Mouse (Mus musculus): ENCODE measurements around the gene Mbd6.
"Not testable (repeated sequence)": the region's sequence is repeated elsewhere in the genome, so short reads cannot be mapped to it uniquely, and the experiment has no call there.

Mbd6 gene

DNA sequence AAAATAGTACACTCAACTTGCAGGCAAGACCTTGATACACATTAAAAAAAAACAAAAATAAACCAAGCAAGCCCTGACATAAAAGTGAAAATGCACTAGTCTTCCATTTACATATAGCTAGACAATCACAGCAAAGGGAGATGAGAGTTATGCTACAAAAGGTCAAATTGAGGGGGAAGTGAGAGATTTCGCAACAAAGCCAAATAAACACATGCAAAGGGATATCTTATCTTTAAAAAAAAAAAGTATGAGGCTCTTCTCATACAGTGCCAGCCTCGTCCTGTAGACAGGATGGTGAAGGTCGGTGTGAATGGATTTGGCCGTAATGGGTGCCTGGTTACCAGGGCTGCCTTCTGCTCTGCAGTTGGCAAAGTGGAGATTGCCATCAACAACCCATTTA lies 24.0 kb upstream of the Mbd6 start:
- DNase-seq (ENCODE audit: low read depth) = no peak

DNA sequence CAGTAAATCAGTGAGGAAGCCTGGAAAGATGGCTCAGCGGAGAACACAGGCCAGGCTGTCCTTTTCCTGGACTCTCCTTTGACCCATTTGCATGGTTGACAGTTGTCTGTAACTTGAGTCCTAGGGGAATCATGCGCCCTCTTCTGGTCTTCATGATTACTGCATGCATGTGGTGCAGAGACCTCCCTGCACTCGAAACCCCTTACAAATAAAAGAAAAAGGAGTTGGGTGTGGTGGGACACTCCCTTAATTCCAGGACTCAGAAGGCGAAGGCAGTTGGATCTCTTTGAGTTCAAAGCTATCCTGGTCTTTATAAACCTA lies 23.5 kb upstream of the Mbd6 start:
- peak; percentile 66 for DNase-seq (ENCODE audit: low read depth)

DNA sequence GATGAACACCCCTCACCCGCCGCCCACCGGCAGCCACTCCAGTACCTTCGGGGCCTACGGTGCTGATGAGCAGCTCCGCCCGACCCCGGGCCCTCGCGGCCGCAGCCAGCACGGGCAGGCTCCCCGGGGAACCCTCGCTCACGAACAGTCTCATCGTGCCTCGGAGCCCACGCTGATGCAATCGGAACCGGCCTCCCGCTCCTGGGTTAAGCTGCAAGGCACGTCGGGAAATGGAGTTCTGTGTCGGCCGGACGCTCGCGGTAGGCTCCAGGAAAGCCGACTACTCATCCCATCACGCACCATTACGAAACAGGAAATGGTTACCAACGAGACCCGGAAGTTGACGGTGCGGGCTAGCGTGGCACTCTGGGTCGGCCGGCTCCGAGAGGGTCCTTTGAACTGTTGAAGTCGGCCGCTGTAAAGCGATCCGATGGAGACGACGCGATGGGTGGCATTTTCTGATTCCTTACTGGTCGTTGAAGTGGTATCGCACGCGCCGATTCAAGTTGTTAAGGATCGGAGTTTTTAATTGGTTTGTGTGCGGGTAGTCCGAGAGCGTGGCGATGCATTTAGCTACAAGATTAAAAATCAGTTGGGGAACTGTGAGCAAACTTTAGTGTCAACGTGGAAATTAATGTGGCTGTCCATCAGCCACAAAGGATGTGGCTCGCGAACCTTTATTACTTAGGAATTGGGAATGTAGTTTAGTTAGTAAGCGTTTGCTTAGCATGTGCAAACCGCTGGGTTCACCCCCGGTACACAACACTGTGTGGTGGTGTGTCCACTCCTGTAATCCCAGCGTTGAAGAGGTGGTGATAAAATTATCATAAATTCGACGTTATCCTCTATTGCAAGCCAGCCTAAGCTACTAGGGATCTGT lies 22.9 kb upstream of the Mbd6 start, which contains the start of gene Mars:
Gene Mars (minus strand): TSS at position 311 of the 880 bp plus-strand sequence.
- DNase-seq (ENCODE audit: low read depth) = peak; percentile 91

DNA sequence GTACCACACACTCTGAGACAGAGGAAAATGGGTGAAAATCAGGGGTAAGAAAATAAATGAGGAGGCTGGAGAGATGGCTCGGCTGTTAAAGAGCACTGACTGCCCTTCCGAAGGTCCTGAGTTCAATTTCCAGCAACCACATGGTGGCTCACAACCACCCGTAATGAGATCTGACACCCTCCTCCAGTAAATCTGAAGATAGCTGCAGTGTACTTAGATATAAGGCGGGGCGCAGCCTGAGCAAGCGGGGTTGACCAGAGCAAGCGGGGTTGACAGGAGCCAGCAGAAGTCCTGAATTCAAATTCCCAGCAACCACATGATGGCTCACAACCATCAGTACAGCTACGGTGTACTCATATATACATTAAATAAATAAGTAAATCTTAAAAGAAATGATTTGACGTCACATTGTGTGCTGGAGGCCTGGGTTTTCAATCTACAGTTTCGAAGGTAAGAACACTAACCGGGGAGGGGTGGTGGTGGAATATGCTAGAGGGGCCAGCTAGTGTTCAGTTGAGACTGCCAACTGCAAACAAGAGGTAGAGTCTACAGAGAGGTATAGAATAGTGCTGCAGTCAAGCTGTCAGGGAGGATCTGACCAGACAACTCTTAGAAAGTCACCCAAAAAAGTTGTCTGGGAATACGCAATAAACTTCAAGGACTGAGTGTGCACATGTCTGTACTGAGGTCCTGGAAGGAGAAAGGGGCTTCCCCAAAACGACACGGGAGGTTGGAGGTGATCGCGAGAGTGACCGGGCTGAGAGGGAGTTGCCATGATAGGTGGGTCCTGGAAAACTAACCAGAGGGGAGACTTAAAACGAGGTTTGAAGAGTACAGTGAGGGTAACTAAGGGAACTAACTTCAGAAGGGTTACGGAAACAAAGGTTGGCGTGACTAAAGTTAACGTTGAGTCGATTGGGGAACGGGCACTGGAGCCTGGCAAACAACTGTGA lies 22.0 kb upstream of the Mbd6 start:
- peak; percentile 29 for DNase-seq (ENCODE audit: low read depth)

DNA sequence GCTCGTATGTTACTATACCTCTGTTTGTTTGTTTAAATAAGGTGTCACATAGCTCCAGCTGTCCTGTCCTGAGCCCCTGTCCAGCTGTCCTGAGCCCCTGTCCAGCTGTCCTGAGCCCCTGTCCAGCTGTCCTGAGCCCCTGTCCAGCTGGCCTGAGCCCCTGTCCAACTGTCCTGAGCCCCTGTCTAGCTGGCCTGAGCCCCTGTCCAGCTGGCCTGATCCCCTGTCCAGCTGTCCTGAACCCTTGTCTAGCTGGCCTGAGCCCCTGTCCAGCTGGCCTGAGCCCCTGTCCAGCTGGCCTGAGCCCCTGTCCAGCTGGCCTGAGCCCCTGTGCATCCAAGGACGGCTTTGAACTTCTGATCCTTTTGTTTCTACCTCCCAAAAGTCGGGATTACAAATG lies 20.3 kb upstream of the Mbd6 start:
- DNase-seq (ENCODE audit: low read depth) = not testable (repeated sequence)

DNA sequence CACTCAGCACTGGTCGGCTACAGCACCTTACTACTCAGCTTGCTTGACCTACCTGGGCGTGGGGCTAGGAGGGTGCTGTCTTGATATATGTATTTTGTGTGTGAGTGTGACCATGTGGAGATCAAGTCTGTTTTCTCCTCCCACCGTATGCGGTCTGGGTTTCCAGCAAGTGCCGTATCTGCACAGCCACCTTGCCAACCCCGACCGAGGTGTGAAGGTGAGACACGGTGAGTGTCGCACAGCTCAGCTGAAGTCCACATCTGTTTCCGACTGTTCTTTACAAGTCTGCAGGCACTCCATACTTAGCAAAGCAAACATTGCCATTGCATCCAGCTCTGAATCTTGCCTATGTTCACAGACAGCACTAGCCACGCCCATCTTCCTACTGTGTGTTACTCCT lies 14.3 kb upstream of the Mbd6 start:
- no peak for DNase-seq (ENCODE audit: low read depth)

DNA sequence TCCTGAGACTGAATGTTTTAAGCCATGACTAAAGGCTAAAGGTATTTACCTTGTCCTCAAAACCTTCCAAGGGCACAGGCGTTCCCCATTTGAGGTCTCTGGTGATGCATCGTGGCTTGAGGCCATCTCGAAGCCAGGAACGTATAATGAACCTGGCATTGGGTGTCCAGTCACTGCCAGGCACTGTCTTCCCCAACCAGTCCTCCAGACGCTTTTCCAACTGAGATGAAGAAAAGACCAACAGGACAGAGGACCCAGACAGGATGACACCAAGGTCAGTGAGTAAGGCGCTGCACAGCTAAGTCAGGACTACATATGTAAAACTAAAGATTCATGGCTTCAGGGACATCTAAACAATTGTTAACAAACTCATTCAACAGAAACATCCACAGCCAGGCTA lies 11.5 kb upstream of the Mbd6 start:
- no peak for DNase-seq (ENCODE audit: low read depth)

DNA sequence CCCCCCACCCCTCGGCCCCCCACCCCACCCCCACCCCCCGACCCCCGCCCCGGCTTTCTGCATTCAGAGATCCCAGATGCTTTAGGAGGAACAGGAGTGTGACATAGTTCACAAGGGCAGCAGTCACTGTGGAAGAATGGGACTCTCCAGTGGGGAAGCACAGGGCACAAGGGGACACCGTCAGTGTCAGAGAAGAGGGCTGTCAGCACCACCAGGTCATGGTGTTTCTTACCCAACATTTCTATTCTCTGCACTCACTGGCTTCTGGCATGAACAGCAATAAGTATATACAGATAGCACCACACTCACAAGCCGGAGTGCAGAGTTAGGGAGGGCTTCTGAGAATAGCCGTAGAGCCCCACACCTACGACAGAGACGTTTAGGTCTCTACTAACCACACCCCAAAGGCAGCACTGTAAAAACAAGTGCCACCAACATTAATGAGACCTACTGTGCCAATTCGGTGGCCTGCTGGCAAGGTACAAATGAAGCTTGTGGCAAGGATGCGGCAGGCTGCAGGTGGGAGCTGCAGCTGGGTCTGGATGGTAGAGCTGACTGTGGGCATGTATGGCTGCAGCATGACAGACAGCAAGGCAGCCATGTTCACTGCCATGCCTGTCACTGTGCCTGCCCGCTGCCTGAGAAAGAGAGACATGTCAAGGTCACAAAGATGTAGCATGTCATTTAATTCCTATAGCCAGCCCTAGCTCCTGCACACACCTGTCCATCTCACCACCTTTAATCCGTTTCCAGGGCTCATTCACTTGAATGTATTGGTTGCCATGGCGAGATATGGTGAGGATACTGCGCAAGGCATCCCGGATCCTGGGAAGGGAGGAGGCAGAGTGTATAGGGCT lies 8.4 kb upstream of the Mbd6 start:
- no peak for DNase-seq (ENCODE audit: low read depth)

DNA sequence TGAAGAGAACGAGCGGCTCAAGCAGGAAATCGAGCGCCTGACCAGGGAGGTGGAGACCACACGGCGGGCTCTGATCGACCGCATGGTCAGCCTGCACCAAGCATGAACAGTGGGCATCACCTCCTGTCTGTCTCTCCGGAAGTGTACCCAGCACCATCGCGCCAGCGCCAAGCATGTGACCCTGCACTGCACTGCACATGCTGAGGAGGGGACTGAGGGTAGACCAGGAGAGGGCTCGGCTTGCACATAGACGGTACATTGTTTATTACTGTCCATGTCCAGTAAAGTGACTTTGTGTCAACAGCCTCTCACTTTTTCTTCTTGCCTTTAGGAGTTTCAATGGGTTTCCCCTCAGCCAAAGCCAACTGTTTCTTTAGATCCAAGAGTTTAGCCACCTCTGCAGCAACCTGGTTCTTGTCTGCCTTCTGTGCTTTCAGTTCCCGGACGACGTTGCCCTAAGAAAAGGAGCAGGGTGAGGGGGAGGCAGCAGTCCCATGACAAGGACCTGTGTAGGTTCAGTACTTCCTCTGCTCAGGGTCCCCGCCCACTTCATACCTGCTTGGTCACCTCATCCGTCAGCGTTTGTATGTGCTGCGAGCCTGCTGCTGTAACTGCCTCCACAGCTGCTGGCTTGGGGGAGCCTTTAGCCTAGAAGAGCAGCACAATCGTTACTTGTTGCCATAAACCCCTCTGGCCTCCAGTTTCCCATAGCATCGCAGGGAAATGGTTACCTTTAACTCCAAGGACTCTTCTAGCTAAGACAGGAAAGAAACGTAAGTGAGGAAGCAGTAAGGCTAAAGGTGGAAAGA lies 7.4 kb upstream of the Mbd6 start:
- DNase-seq (ENCODE audit: low read depth) = no peak

DNA sequence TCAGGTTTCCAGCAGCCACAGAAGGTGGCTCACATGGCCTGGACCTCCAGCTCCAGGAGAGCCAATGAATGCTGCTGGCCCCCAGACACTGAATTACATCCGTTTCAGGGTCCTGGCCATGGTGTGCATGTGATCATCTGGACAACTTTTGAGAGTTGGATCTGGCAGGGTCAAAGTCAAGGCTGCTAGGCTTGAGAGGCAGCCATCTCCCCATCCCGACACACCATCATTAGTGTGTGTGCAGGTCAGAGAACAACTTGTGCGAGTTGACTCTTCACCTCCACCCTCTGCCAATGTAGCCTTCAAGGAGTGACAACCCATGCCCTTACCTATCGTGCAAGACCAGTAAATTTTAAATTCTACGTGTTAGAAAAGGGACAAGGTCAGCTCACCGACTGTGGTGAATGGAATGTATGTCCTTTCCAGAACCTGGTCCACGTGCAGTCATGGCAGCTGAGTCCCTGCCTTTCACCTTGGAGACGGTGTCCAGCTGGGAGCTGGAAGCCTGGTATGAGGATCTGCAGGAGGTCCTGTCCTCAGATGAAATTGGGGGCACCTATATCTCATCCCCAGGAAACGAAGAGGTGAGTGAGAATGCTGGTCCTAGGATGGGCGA lies 6.2 kb upstream of the Mbd6 start:
- DNase-seq (ENCODE audit: low read depth) = no peak

DNA sequence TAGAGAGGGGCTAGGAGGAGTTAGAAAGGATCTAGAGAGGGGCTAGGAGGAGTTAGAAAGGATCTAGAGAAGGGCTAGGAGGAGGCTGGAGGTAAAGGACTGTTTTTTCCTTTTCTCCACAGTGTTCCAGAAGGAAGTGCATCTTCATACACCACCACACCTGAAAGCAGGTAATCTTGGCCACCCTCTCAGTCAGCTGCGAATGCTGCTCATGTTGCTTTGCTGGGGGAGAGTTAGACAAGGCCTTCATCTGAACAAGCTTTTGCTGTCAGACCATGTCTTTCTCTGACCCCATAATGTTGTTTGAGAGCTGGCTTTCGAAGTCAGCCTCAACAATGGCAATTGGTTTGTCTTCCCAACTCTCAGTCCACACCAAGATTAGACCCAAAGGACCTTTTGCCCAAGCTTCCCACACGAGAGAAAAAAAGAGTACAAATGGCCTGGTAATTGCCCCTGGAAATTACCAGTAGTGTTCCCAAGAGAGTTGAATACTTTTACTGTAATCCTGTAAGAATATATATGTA lies 4.8 kb upstream of the Mbd6 start:
- DNase-seq (ENCODE audit: low read depth) = no peak

DNA sequence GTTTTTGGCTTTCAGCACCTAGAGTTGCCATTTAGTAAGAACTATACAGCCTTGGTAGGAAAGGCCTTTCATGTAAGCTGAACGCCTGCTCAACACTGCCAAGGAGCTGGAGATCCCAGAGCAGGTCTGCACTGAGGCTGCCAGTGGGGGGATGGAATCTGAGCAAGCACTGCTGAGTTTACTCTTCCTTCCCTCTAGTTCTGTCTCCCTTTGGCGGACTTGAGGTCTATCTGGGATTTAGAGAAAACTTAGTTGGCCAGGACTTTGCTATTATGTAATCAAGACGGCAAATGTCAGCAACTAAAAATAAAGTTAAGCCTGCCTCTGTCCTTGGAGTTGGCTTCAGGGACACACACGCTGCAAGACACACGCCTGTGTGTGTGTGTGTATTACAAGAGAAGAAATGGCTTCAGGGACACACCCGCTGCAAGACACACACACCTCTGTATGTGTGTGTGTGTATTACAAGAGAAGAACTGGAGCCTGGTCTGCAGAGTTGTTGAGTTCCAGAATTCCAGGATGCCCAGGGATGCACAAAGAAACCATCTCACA lies 4.2 kb upstream of the Mbd6 start:
- DNase-seq (ENCODE audit: low read depth) = no peak

DNA sequence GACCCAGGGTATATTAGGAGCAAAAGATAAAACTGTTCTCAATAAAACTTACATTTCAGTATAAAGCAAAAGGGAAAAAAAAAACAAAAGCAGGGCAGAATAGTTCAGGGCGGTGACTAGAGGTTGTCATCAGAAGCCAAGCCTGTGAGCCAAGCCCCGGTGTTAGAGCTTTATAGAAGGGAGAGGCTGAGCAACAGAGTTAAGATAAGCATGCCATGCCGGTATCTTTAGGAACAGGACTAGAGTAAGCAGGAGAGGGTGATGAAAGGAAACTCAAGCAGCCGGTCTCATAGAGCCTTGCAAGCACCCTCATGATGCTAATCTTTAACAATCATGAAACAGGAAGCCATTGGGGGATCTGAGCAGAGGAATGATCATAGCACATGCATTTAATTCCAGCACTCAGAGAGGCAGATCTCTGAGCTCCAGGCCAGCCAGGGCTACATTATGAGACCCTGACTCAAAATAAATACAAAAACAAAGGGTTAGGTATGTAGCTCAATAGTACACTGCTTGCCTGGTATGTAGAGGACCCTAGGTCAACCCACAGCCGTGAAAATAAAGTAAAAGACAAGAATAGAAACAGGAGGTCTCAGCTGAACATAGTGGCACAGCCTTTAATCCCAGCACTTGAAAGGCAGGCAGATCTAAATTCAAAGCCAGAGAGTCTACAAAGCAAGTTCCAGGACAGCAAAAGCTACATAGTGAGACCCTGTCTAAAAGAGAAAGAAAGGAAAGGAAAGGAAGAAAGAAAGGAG lies 3.2 kb upstream of the Mbd6 start:
- no peak for DNase-seq (ENCODE audit: low read depth)

DNA sequence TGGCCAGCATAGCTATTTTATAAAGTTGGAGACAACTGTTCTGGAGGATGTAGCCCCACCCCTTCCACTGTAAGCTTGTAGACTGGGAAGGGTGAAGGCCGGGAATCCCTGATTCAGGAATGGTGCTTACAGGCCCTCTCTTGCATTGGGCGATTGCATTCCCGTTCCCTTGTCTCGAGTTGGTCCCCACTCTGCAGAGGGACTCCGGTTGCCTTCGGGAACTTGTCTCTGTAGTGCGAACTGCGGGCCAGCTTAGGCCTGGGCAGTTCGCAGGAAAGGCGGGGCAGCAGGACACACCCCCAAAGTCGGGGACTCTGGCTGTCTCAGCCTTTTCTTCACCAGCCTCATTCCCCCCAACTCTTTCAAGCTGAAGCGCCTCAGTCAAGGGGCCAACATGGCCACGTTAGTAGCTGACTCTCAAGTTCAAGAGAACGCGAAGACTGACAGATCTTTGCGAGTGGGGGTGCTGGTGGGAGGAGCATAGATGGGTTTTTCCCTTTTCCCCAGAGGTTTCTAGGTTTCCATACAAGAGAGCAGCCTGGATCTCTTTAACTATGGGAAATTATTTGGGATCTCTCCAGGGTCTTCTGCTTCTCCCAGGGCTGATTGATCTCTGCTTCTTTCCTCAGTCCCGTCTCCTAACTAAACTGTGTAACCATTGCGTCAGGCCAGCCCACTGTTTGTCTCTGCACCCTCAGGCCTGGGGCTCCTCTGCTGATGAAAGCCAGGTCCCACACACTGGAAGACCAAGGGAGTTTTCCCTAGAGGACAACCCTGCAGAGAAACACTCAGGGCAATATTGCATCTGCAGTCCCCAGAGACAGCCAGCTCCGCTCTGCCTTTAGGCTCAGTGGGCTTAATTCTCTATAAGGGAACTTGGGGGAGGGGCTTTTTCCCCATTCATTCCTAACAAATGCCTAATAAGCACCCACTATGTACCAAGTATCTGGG lies 2.4 kb upstream of the Mbd6 start:
- peak; percentile 30 for DNase-seq (ENCODE audit: low read depth)

DNA sequence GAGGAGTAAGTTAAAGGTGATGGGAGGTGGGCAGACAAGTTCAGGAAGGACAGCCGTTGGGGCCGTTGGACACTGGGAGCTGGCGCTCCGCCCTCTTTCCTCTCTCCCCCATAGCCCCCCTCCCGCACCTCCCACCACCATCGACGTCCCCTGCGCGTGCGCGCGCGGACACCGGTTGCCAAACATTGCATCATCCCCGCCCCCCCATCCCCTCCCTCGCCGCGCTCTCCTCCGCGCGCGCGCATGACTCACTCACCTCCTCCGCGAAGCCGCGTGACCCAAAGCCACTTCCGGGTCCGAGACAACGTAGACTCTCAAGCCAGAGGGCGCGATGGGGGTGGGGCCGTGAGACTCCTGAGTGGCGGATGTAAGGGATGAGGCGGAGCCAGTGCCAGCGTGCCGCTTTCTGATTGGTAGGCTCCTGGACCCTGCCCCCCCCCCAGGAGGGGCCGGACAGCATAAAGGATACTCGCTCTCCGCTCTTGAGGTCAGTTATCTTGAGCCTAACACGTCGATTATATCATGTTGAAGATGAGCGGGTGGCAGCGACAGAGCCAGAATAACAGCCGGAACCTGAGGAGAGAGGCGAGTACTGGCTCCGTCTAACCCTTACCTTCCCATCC lies 1.6 kb upstream of the Mbd6 start:
- peak; percentile 99 for DNase-seq (ENCODE audit: low read depth)

DNA sequence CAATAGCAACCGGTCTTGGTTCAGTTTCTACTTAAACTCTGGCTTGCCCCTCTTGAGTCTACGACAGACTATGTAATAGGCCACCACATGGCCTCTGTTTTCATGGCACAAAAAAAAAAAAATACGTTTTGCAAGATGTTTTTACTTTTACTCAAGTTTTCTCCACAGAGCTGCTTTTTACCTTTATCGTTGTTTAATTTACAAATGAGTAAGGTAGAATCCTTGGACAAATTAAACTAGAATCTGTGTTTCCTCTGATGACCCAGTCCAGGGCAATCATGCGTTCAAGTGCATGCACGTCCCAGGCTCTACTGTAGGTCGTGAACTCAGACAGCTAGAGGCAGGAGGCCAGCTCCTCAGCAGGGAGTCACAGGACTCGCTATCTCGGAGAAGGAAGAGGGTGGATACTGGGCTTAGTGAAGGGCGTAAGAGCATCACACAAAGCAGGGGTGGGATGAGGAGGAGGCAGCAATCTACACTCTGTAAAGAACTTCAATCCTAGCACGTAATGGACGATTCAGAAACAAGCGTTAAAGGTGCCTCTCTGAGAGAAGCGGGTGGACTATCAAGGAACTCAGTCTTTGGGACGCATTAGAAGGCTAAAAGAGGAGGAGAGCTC lies 864 bp upstream of the Mbd6 start:
- DNase-seq (ENCODE audit: low read depth) = peak; percentile 82

DNA sequence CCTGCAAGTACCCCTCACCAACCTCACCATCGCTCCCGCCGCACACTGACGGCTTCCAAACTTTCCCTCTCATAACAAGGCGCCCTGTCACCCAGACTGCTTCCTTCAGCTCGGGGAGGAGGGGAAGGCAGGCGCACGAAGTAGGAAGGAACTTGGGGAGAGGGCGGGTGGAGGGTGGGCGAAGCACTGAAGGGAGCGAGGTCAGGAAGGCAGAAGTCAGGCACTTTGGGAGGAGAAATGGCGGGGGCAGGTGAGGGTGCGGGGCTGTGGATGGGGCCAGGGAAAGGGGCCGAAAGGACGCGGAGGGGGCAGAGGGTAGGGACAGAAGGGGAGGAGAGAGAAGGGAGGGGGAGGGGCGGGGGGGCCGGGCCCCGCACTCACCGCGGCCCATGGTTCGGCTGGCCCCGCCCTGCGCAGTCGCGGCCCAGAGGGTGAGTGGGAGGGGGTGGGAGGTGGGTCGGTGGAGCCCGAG lies 454 bp downstream of the Mbd6 start:
- no peak for DNase-seq (ENCODE audit: low read depth)
